Mouse (Mus musculus) right cerebral cortex, postnatal 25 days (tissue): Measurements from ENCODE around the gene Ndufs7.

Experiments
- DNase-seq: peaks from one replicate; pipeline ENCODE4 v3.0.0; 2022

Gene Ndufs7

GRCm38 (mm10) chr10:80264341-80265148 lies 15.6 kb downstream of the Ndufs7 start:
- DNase-seq: peak; percentile 99

GRCm38 (mm10) chr10:80265149-80265486 lies 16.2 kb downstream of the Ndufs7 start:
- no peak for DNase-seq

GRCm38 (mm10) chr10:80270099-80270498 lies 21.2 kb downstream of the Ndufs7 start:
- DNase-seq: no peak

- DNase-seq: no peak
Measured at GRCm38 (mm10) chr10:80270734-80271181, 21.8 kb downstream of the Ndufs7 start.

GRCm38 (mm10) chr10:80271186-80271843 lies 22.4 kb downstream of the Ndufs7 start:
- no peak for DNase-seq

- no peak for DNase-seq
Measured at GRCm38 (mm10) chr10:80271870-80272585, 23.1 kb downstream of the Ndufs7 start.

- DNase-seq: no peak
Measured at GRCm38 (mm10) chr10:80273847-80274246, 24.9 kb downstream of the Ndufs7 start.

- no peak for DNase-seq
Measured at GRCm38 (mm10) chr10:80276238-80276637, 27.3 kb downstream of the Ndufs7 start.

- DNase-seq: no peak
Measured at GRCm38 (mm10) chr10:80278390-80278789, 29.5 kb downstream of the Ndufs7 start.

GRCm38 (mm10) chr10:80279273-80279672 lies 30.4 kb downstream of the Ndufs7 start:
- DNase-seq: no peak

- DNase-seq: no peak
Measured at GRCm38 (mm10) chr10:80281304-80281703, 32.4 kb downstream of the Ndufs7 start.

GRCm38 (mm10) chr10:80281921-80282371 lies 33.0 kb downstream of the Ndufs7 start:
- no peak for DNase-seq

- DNase-seq: no peak
Measured at GRCm38 (mm10) chr10:80282481-80283441, 33.8 kb downstream of the Ndufs7 start.

- DNase-seq: no peak
Measured at GRCm38 (mm10) chr10:80285222-80286070, 36.5 kb downstream of the Ndufs7 start.

GRCm38 (mm10) chr10:80288097-80288496 lies 39.2 kb downstream of the Ndufs7 start:
- DNase-seq: no peak

- DNase-seq: no peak
Measured at GRCm38 (mm10) chr10:80288657-80289056, 39.7 kb downstream of the Ndufs7 start.

- peak; percentile 92 for DNase-seq
Measured at GRCm38 (mm10) chr10:80292251-80293146, 43.6 kb downstream of the Ndufs7 start, which contains the start of gene Rps15. TSS of gene Rps15 (plus strand) at chr10:80292453.

GRCm38 (mm10) chr10:80293325-80293724 lies 44.4 kb downstream of the Ndufs7 start:
- peak; percentile 15 for DNase-seq

GRCm38 (mm10) chr10:80294311-80294710 lies 45.4 kb downstream of the Ndufs7 start:
- no peak for DNase-seq

- no peak for DNase-seq
Measured at GRCm38 (mm10) chr10:80294788-80295303, 45.9 kb downstream of the Ndufs7 start.
